Comparison of ENCODE assay signal across 8 mouse cellular contexts in the genomic region with DNA sequence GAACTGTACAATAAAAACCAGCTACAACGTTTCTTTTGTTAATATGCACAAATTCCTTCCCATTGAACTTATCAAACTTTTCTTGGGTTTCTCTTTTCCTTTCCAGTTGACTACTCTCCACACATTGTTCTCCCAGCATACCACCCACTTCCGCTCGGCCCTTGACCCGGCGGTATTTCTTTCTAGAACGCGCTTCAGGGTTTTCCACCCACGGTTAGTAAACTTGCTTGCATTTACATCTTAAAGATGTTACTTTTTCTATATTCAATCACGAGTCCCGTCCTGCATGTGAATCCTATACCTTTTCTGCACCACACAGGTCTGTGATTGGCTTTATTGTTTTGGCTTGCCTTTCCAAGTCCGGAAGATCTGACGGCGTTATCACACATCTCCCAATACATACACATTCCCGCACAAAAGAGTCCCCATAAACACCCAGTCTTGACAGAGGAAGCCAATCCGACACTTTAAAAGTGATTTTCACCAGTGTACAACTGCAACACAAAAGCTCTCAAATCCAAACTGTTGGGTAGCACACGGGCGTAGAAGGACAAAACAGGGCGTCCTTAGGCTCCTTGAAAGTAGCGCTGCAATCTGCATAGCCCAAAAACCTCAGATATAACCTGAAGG. TPM values are rescaled to one million over a fixed set of nuclear protein-coding genes. Genes with fewer than 3 reads are reported as not detected.
DNase-seq lines count a peak whose midpoint lies in the region; ATAC-seq and TF ChIP-seq lines count a peak whose summit lies in the region.

No protein-coding gene starts in this region.

- no peak for TF ChIP-seq POLR2A in cerebellum, adult 2 months (IDR thresholded peaks at IDR 0.05; ENCODE audit: borderline replicate concordance, insufficient read depth, low read length)

- TF ChIP-seq CTCF in cerebellum, adult 2 months (IDR thresholded peaks at IDR 0.05; ENCODE audit: borderline replicate concordance, insufficient read depth, low read depth, low read length) = no peak

- ATAC-seq in hematopoietic stem cell, adult 5-6 weeks (replicated peaks in 1 of 2; ENCODE audit: insufficient read depth in 1 of 2, low FRiP score in 2 of 2, low TSS enrichment in 1 of 2, low read depth in 1 of 2, poor library complexity in 2 of 2, severe bottlenecking in 2 of 2) = peak; percentile 2 to 50; a peak in 3 of 4 replicates

- no peaks in the 10 kb centered on the region; the same call in 1 of the 2 replicates for H3K4me1 ChIP-seq in cerebellum, adult 2 months (ENCODE audit: control insufficient read depth, insufficient read depth, low read length)

- DNase-seq in MN1 (ENCODE audit: low spot score) = peak; percentile 61
- DNase-seq in cerebellum, adult 2 months = peak; percentile 61 to 74
- DNase-seq in forelimb bud, embryonic 11.5 days (ENCODE audit: low read depth, low spot score) = peak; percentile 42
- DNase-seq in layer of hippocampus, adult 8-10 months (ENCODE audit: low spot score in 2 of 2) = peak; percentile 49 to 54
- DNase-seq in lung, postnatal 14 days = peak; percentile 79
- peak; percentile 59 for DNase-seq in ovary, postnatal 36 days (ENCODE audit: low spot score)
- peak; percentile 74 for DNase-seq in thymus, postnatal 25 days

- 1% methylated on average over 19 of the region's 19 CpGs for WGBS in cerebellum, adult 2 months

- peak overlapping the region; percentile 24; the same call in 1 of the 2 replicates for H3K27ac ChIP-seq in cerebellum, adult 2 months (ENCODE audit: insufficient read depth, low read length)

- 0 out of 2 replicates have a peak, but pooled peaks cover 1% of the 10 kb centered on the region for H3K27me3 ChIP-seq in cerebellum, adult 2 months (ENCODE audit: control insufficient read depth, insufficient read depth, low read length)

- H3K4me3 ChIP-seq in cerebellum, adult 2 months (replicated peaks; ENCODE audit: insufficient read depth, low read depth, low read length) = peak overlapping the region; percentile 77

RNA-seq across cellular contexts. Expression of a gene that starts 0.6 kb away (rescaled TPM):
- 63.3 and 63.7 TPM in 2 replicates for polyA plus RNA-seq in cerebellum, adult 2 months (2012; rRNA removed)
- total RNA-seq in hematopoietic stem cell, adult 5-6 weeks (2017) = 56.7 and 66.0 TPM in 2 replicates
- total RNA-seq in layer of hippocampus, adult 8-10 months (2022) = 100 to 1,000 TPM in 3 of 4 experiments, 10 to 100 TPM in 1; 88.8 to 120 (median 111) TPM

Comparison
In these comparisons a context has a peak if more than half of its experiments do, and no peak if none do; other contexts are left out.
1. Peak in every context shown above with its lines: DNase-seq, ATAC-seq, H3K4me3 ChIP-seq and H3K27ac ChIP-seq.